Mouse (Mus musculus) adrenal gland, postnatal 36 days (tissue): ENCODE measurements around the gene Ube2g2. TPM values are rescaled to one million over a fixed set of nuclear protein-coding genes. Genes with fewer than 3 reads are reported as not detected.
A peak's percentile ranks its signal among the peaks of the same experiment; 100 is the strongest.

Source experiments
- DNase-seq, 2 experiments: peaks; one replicate each; pipeline ENCODE4 v3.0.0; 2021; ENCODE audit warnings: mixed read lengths in 1 of 2
- total RNA-seq, 2 experiments: library from RNA; stranded (reverse); gene quantifications; 2 replicates each; pipeline ENCODE4 v1.2.3; 2021

Gene Ube2g2
- total RNA-seq, 2 experiments from 2014 or later: 57.3 to 67.6 TPM

- DNase-seq: peak; percentile 99 to 100
Observed at GRCm38 (mm10) chr10:77605908-77606826, 15.9 kb upstream of the Ube2g2 start, which contains the start of the genes Sumo3 and Gm49325. Sumo3 (plus strand) TSS chr10:77606097. Gm49325 (plus strand) TSS chr10:77606197.

GRCm38 (mm10) chr10:77606855-77607254, 15.2 kb upstream of the Ube2g2 start:
- DNase-seq: no peak

GRCm38 (mm10) chr10:77607441-77607840, 14.6 kb upstream of the Ube2g2 start:
- DNase-seq: peak in 1 of 2 experiments; percentile 20

GRCm38 (mm10) chr10:77608589-77608988, 13.5 kb upstream of the Ube2g2 start:
- DNase-seq: no peak

- DNase-seq: no peak
Observed at GRCm38 (mm10) chr10:77610221-77610961, 11.7 kb upstream of the Ube2g2 start.

- DNase-seq: peak; percentile 51 to 68
Observed at GRCm38 (mm10) chr10:77613409-77613808, 8.7 kb upstream of the Ube2g2 start.

GRCm38 (mm10) chr10:77615647-77616046, 6.4 kb upstream of the Ube2g2 start:
- DNase-seq: no peak

- no peak for DNase-seq
Observed at GRCm38 (mm10) chr10:77616166-77616565, 5.9 kb upstream of the Ube2g2 start.

- DNase-seq: no peak
Observed at GRCm38 (mm10) chr10:77616926-77617325, 5.1 kb upstream of the Ube2g2 start.

GRCm38 (mm10) chr10:77621546-77621945, 529 bp upstream of the Ube2g2 start:
- DNase-seq: no peak

- peak; percentile 35 to 41 for DNase-seq
Observed at GRCm38 (mm10) chr10:77623069-77623492, 1.0 kb downstream of the Ube2g2 start.

- DNase-seq: no peak
Observed at GRCm38 (mm10) chr10:77623639-77624400, 1.7 kb downstream of the Ube2g2 start.

- no peak for DNase-seq
Observed at GRCm38 (mm10) chr10:77624570-77624995, 2.5 kb downstream of the Ube2g2 start.

- peak in 1 of 2 experiments; percentile 30 for DNase-seq
Observed at GRCm38 (mm10) chr10:77626036-77626435, 4.0 kb downstream of the Ube2g2 start.

- DNase-seq: no peak
Observed at GRCm38 (mm10) chr10:77626591-77626990, 4.5 kb downstream of the Ube2g2 start.

- peak; percentile 82 to 86 for DNase-seq
Observed at GRCm38 (mm10) chr10:77627497-77627896, 5.4 kb downstream of the Ube2g2 start.

GRCm38 (mm10) chr10:77629163-77629562, 7.1 kb downstream of the Ube2g2 start:
- no peak for DNase-seq

GRCm38 (mm10) chr10:77629970-77630369, 7.9 kb downstream of the Ube2g2 start:
- no peak for DNase-seq

GRCm38 (mm10) chr10:77634016-77634415, 11.9 kb downstream of the Ube2g2 start:
- no peak for DNase-seq

GRCm38 (mm10) chr10:77634452-77635231, 12.6 kb downstream of the Ube2g2 start:
- DNase-seq: peak in 1 of 2 experiments; percentile 38
